Mouse (Mus musculus) hindbrain, embryonic 12.5 days (tissue): ENCODE results near the gene Tcf7l2. TPM values are rescaled to one million over a fixed set of nuclear protein-coding genes. Genes with fewer than 3 reads are reported as not detected.

Source experiments
- ATAC-seq: fragments of 200-750 bp; cut with Nextera tagmentation; 2 replicates; pipeline ENCODE4 v1.8.0; 2017; ENCODE audit warnings: moderate TSS enrichment; ENCODE audit not compliant: low FRiP score
- H3K27ac ChIP-seq: fragments of 300-500 bp; sonication (generic); 2 replicates; pipeline ENCODE4 v1.5.1; 2016; ENCODE audit warnings: mild to moderate bottlenecking
- H3K27me3 ChIP-seq: fragments of 300-500 bp; sonication (generic); 2 replicates; pipeline ENCODE4 v1.6.1; 2016; ENCODE audit warnings: mild to moderate bottlenecking
- H3K36me3 ChIP-seq: fragments of 300-500 bp; sonication (generic); 2 replicates; pipeline ENCODE4 v1.6.1; 2016; ENCODE audit warnings: mild to moderate bottlenecking
- H3K4me1 ChIP-seq: fragments of 300-500 bp; sonication (generic); 2 replicates; pipeline ENCODE4 v1.6.1; 2016
- H3K4me2 ChIP-seq: fragments of 300-500 bp; sonication (generic); replicated peaks from 2 replicates; pipeline ENCODE4 v1.6.1; 2016; ENCODE audit warnings: mild to moderate bottlenecking
- H3K4me3 ChIP-seq: fragments of 300-500 bp; sonication (generic); 2 replicates; pipeline ENCODE4 v1.5.1; 2016; ENCODE audit warnings: mild to moderate bottlenecking
- H3K9ac ChIP-seq: fragments of 300-500 bp; sonication (generic); 2 replicates; pipeline ENCODE4 v1.6.1; 2016; ENCODE audit warnings: mild to moderate bottlenecking, moderate library complexity
- H3K9me3 ChIP-seq: fragments of 300-500 bp; sonication (generic); replicated peaks from 2 replicates; pipeline ENCODE4 v1.6.1; 2016; ENCODE audit warnings: mild to moderate bottlenecking
- WGBS: fragments of 180-500 bp; shearing (Covaris S2); methylation state at CpG from one replicate; pipeline ENCODE4 v1.1.7; 2016; 5-methylcytosine and 5-hydroxymethylcytosine counted together
- polyA plus RNA-seq: library from polyadenylated mRNA; unstranded; fragments of >200 nt; fragmentation: Nextera tagmentation; extraction: Ambion mirVana; gene quantifications from 2 replicates; pipeline ENCODE4 v1.2.1, GENCODE M21; 2016

Tcf7l2 gene
- polyA plus RNA-seq, 1 experiment from 2014 or later, result 78.0 TPM

- ATAC-seq, result no peak
- Histone ChIP-seq H3K27me3 (no peaks in the 10 kb centered on the region), H3K4me2 (no peak overlapping the region), H3K9ac (no peak overlapping the region), H3K4me3 (no peak overlapping the region), H3K9me3 (no peaks in the 10 kb centered on the region), H3K4me1 (peaks cover 19% of the 10 kb centered on the region), H3K27ac (no peak overlapping the region), H3K36me3 (no peaks in the 10 kb centered on the region)
- 71% methylated on average over 1 of the region's 1 CpGs for WGBS
These were observed 61.5 kb downstream of the Tcf7l2 start for GRCm38 (mm10) chr19:55803121-55803520.

DNA sequence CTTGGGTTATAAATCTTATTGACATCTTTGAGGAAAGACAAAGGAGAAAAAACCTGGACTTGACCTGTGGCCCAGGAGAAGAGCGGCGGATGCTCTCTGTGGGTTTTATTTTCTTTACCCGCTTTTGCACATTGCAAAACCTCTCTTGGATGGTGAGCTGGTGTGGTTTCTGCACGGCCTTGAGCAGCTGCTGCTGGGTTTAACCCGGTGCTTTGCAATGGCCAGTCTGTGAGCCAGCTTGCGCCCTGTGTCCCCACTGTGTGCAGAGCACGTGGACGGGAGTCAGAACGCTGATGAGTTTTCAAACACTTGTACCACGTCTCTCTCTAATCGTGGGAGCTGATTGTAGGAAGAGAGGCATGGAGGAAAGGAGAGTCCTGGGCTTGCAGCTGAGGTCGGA lies 62.2 kb downstream of the Tcf7l2 start:
- H3K36me3 ChIP-seq, result no peaks in the 10 kb centered on the region

GRCm38 (mm10) chr19:55804795-55805194 lies 63.2 kb downstream of the Tcf7l2 start:
- no peaks in the 10 kb centered on the region for H3K27me3 ChIP-seq
- 84% methylated on average over 7 of the region's 7 CpGs for WGBS
- no peaks in the 10 kb centered on the region for H3K36me3 ChIP-seq
- no peaks in the 10 kb centered on the region for H3K9me3 ChIP-seq
- ATAC-seq, result no peak
- no peak overlapping the region for H3K4me2 ChIP-seq
- H3K4me1 ChIP-seq, result peaks cover 19% of the 10 kb centered on the region
- no peak overlapping the region for H3K4me3 ChIP-seq
- no peak overlapping the region for H3K9ac ChIP-seq
- no peak overlapping the region for H3K27ac ChIP-seq

More for the DNA sequence above, 62.2 kb downstream of the Tcf7l2 start:
- no peak overlapping the region for H3K27ac ChIP-seq
- no peaks in the 10 kb centered on the region for H3K27me3 ChIP-seq
- H3K9ac ChIP-seq, result no peak overlapping the region
- no peak overlapping the region for H3K4me3 ChIP-seq
- H3K4me1 ChIP-seq, result peaks cover 19% of the 10 kb centered on the region
- WGBS, result 83% methylated on average over 12 of the region's 12 CpGs
- no peak overlapping the region for H3K4me2 ChIP-seq
- ATAC-seq, result no peak
- H3K9me3 ChIP-seq, result no peaks in the 10 kb centered on the region

- no peaks in the 10 kb centered on the region for H3K36me3 ChIP-seq
- H3K9me3 ChIP-seq, result no peaks in the 10 kb centered on the region
- no peaks in the 10 kb centered on the region for H3K27me3 ChIP-seq
- H3K9ac ChIP-seq, result no peak overlapping the region
- H3K27ac ChIP-seq, result no peak overlapping the region
- WGBS, result 55% methylated on average over 12 of the region's 12 CpGs
- peak overlapping the region; percentile 15 for H3K4me2 ChIP-seq
- no peak for ATAC-seq
- H3K4me1 ChIP-seq, result peaks cover 19% of the 10 kb centered on the region
- H3K4me3 ChIP-seq, result no peak overlapping the region
These were observed 65.0 kb downstream of the Tcf7l2 start for GRCm38 (mm10) chr19:55806434-55807193.

DNA sequence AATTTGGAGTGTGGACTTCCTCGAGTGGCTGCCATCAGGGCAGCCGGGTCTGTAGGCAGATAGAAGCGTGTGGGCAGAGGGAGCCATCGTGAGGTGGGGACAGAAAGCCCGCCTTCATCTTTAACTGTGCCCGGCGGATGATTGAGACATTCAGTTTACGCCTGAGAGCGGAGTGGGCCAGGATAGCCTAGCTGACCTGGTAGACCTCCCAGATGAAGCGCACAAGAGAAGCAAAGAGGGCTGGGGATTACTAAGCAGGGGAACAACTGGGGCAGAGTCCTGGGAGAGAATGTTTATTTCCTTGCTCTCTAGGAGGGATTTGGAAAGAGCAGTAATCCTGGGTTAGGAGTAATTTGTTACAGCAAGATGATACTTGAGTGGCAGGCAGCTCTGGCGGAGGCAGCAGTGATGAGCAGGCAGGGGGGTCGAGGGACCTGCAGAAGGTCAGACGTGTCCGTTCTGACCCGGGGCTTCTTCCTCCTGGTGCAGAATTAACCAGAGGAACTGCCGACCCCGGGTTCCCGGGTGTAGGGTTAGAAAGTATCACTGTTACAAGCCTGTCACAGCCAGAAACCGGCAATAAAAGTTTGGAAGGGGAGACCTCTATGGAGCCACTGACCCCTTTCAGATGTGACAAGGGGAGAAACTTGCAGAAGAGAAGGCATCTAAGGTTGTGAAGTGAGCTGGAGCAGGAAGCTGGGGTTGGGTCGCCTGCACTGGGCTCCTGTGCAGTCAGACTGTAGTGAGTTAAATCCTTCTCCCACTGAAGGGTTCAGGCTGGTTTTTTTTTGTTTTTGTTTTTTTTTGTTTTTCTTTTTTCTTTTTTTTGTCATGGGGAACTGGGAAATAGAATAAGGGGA lies 65.8 kb downstream of the Tcf7l2 start:
- no peak for ATAC-seq
- WGBS, result 25% methylated on average over 20 of the region's 20 CpGs
- Histone ChIP-seq H3K4me2 (peak overlapping the region; percentile 15), H3K4me1 (peaks cover 16% of the 10 kb centered on the region), H3K4me3 (no peak overlapping the region), H3K9ac (0 out of 2 replicates have a peak overlapping the region, but pooled peaks have one; percentile 4), H3K9me3 (no peaks in the 10 kb centered on the region), H3K36me3 (no peaks in the 10 kb centered on the region), H3K27me3 (no peaks in the 10 kb centered on the region), H3K27ac (no peak overlapping the region)

DNA sequence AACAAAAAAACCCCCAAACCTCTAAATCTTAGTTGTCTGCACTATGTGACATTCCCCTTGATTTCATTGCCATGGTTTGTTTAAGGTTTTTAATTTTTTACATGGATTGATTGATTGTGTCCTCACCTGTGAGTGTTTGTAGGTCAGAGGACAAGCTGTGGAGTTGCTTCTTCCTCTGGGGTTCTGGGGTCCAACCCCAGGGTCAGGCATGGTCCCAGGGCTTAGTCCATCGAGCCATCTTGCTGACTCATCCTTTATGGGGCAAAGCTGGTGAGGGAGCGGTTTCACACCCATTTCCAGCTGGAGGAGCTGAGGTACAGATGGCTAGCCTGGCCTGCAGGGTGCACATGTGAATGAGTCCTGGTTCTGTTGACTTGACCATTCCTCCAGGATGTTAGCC lies 66.7 kb downstream of the Tcf7l2 start:
- Histone ChIP-seq H3K9me3 (no peaks in the 10 kb centered on the region), H3K27me3 (no peaks in the 10 kb centered on the region), H3K27ac (no peak overlapping the region), H3K4me1 (peaks cover 18% of the 10 kb centered on the region), H3K4me2 (no peak overlapping the region), H3K36me3 (no peaks in the 10 kb centered on the region), H3K4me3 (no peak overlapping the region), H3K9ac (no peak overlapping the region)
- ATAC-seq, result no peak
- WGBS, result 90% methylated on average over 2 of the region's 2 CpGs

GRCm38 (mm10) chr19:55809539-55809938 lies 67.9 kb downstream of the Tcf7l2 start:
- Histone ChIP-seq H3K9me3 (no peaks in the 10 kb centered on the region), H3K27me3 (no peaks in the 10 kb centered on the region), H3K4me3 (no peak overlapping the region), H3K9ac (no peak overlapping the region), H3K36me3 (no peaks in the 10 kb centered on the region), H3K4me2 (no peak overlapping the region), H3K4me1 (peaks cover 19% of the 10 kb centered on the region), H3K27ac (no peak overlapping the region)
- 91% methylated on average over 4 of the region's 4 CpGs for WGBS
- ATAC-seq, result no peak

DNA sequence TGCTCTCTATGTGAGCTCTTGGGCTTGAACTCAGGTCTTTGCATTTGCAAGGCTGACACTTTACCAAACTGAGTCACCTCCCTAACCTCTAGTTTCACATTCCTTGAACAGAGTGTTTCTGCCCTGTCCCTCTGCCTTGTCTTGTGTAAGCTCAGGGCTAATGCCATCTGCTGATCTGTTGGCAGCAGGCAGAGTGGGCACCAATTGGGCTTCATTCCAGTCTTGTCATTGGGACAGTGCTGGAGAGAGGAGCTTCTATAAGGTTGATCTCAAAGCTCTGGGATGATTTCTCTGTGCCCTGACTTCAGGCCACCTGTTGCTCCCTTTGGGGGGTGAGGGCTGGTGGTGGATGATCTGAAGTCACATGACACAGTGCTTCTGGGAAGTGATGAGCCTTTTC lies 70.6 kb downstream of the Tcf7l2 start:
- no peak for ATAC-seq
- Histone ChIP-seq H3K9ac (no peak overlapping the region), H3K27ac (no peak overlapping the region), H3K36me3 (no peaks in the 10 kb centered on the region), H3K27me3 (no peaks in the 10 kb centered on the region), H3K9me3 (no peaks in the 10 kb centered on the region), H3K4me3 (no peak overlapping the region), H3K4me2 (no peak overlapping the region), H3K4me1 (peaks cover 18% of the 10 kb centered on the region)

- Histone ChIP-seq H3K36me3 (peaks cover 9% of the 10 kb centered on the region; the same call in 1 of the 2 replicates), H3K27me3 (no peaks in the 10 kb centered on the region), H3K4me1 (peaks cover 16% of the 10 kb centered on the region; the same call in 1 of the 2 replicates), H3K9ac (no peak overlapping the region), H3K9me3 (no peaks in the 10 kb centered on the region), H3K4me3 (no peak overlapping the region), H3K4me2 (no peak overlapping the region), H3K27ac (0 out of 2 replicates have a peak overlapping the region, but pooled peaks have one; percentile 12)
- WGBS, result 60% methylated on average over 15 of the region's 15 CpGs
- no peak for ATAC-seq
These were observed 73.6 kb downstream of the Tcf7l2 start for GRCm38 (mm10) chr19:55815010-55815790.

GRCm38 (mm10) chr19:55816974-55817373 lies 75.4 kb downstream of the Tcf7l2 start:
- no peak overlapping the region for H3K4me2 ChIP-seq
- H3K27ac ChIP-seq, result no peak overlapping the region
- peaks cover 19% of the 10 kb centered on the region; the same call in 1 of the 2 replicates for H3K4me1 ChIP-seq
- peaks cover 13% of the 10 kb centered on the region; the same call in 1 of the 2 replicates for H3K36me3 ChIP-seq
- ATAC-seq, result no peak
- no peaks in the 10 kb centered on the region for H3K27me3 ChIP-seq
- no peak overlapping the region for H3K9ac ChIP-seq
- H3K4me3 ChIP-seq, result no peak overlapping the region
- H3K9me3 ChIP-seq, result no peaks in the 10 kb centered on the region
- WGBS, result 86% methylated on average over 7 of the region's 7 CpGs

GRCm38 (mm10) chr19:55820202-55820601 lies 78.6 kb downstream of the Tcf7l2 start:
- peaks cover 13% of the 10 kb centered on the region; the same call in 1 of the 2 replicates for H3K36me3 ChIP-seq
- H3K4me2 ChIP-seq, result no peak overlapping the region
- 93% methylated on average over 7 of the region's 7 CpGs for WGBS
- no peak overlapping the region for H3K9ac ChIP-seq
- no peak for ATAC-seq
- no peaks in the 10 kb centered on the region for H3K9me3 ChIP-seq
- H3K27me3 ChIP-seq, result no peaks in the 10 kb centered on the region
- no peak overlapping the region for H3K27ac ChIP-seq
- no peak overlapping the region for H3K4me3 ChIP-seq
- peaks cover 17% of the 10 kb centered on the region for H3K4me1 ChIP-seq
